Mouse (Mus musculus) megakaryocyte-erythroid progenitor cell, adult 5-6 weeks (primary cell): ENCODE measurements around the gene Tex14. TPM values are rescaled to one million over a fixed set of nuclear protein-coding genes. Genes with fewer than 3 reads are reported as not detected.
"Not testable (repeated sequence)": the region's sequence is repeated elsewhere in the genome, so short reads cannot be mapped to it uniquely, and the experiment has no call there.

Source experiments
- ATAC-seq: replicated peaks from 2 replicates; pipeline ENCODE4 v1.8.0; 2016; ENCODE audit warnings: mild to moderate bottlenecking, inconsistent platforms; ENCODE audit not compliant: severe bottlenecking, poor library complexity, low FRiP score, low TSS enrichment
- total RNA-seq, 2 experiments: library from RNA; stranded (forward) in 1 of 2; stranded (reverse) in 1 of 2; fragments of 200-1000, 215-1000 nt in 1 of 2; fragments of >200 nt in 1 of 2; fragmentation: Nextera tagmentation in 1 of 2; gene quantifications; 2 replicates each; pipeline ENCODE4 v1.2.3; 2014 to 2017

The Tex14 gene
- total RNA-seq, 2 experiments from 2014 or later = not detected

DNA sequence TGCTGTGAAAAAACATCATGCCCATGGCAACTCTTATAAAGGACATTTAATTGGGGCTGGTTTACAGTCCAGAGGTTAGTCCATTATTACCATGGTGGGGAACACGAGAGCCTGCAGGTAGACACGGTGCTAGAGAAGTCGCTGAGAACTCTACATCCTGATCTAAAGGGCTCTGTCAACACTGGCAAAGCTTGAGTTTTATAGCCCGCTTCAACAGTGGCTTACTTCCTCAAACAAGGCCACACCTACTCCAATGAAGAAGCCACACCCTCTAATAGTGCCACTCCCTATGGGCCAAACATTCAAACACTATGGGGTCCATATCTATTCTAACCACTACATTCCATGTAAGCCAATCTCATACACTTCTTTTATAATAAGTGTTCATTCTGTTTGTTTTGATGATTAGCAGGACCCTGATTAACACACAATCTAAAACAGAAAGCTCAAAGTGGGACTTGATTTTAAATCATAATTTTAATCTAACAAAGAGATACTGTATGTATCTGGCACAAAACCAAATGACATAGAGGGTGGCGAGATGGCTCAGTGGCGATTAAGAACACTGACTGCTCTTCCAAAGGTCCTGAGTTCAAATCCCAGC lies 61.2 kb downstream of the Tex14 start:
- no peak for ATAC-seq

- no peak for ATAC-seq
These were observed 62.8 kb downstream of the Tex14 start for GRCm38 (mm10) chr11:87467491-87468277.

DNA sequence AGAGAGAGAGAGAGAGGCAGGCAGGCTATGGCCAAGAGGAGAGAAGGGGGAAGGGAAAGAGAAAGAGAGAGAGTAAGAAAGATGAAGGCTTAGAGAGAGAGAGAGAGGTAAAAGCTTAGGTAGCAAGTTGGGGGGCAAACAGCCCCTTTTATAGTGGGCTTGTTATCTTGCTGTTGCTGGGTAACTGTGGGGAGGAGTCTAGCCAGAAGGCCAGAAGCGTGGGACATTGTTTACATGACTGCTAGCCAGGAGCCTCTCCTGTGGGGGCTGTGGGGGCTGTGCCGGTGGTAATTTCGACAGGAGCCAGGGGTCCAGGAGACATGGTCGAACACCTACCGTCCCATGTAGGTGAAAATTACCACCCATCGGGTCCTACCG lies 63.4 kb downstream of the Tex14 start:
- no peak for ATAC-seq

DNA sequence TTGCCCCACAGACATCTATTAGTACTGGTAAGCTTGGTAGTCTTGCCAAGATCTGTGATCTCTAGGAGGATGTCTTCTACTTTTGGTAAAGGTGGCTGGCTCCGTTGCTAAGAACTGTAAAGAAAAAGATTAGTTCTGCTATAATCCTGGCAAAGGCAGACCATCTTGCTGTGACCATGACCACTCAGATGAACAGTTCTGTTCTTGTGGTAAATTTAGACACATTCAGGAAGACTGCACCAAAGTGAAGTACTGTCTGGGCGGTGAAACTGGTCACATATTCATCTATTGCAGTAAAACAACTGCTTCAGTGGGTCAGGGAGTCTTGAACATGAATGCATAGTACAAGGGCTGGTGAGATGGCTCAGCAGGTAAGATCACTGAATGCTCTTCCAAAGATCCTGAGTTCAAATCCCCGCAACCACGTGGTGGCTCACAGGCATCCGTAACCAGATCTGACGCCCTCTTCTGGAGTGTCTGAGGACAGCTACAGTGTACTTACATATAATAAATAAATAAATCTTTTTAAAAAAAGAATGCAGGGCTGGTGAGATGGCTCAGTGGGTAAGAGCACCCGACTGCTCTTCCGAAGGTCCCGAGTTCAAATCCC lies 63.9 kb downstream of the Tex14 start:
- ATAC-seq = no peak

GRCm38 (mm10) chr11:87470807-87471698 lies 66.2 kb downstream of the Tex14 start:
- peak; percentile 95 for ATAC-seq

- ATAC-seq = not testable (repeated sequence)
These were observed 66.8 kb downstream of the Tex14 start for GRCm38 (mm10) chr11:87471699-87471997.

GRCm38 (mm10) chr11:87472058-87472457 lies 67.2 kb downstream of the Tex14 start:
- ATAC-seq = peak; percentile 57

DNA sequence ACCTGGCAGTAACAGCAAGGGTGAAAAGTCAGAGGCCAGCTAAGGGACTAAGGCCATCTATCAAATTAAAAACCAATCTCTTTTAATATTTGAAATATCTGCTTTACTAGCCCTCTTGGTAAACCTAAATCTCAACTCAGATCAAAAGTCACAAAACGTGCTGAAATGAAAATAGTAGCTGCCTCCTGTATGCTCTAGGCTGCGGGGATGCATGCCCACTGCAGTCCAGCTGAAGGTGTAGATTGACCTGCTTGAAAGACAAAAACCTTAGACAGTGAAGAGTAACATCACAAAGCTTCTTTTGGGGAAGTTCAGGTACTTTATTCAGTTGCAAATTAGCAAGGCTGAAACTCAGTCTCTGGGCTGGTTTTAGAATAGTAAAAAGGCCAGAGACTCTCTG lies 74.3 kb downstream of the Tex14 start:
- ATAC-seq = not testable (repeated sequence)

- no peak for ATAC-seq
These were observed 79.0 kb downstream of the Tex14 start for GRCm38 (mm10) chr11:87483796-87484326.

GRCm38 (mm10) chr11:87488948-87489347 lies 84.1 kb downstream of the Tex14 start:
- ATAC-seq = no peak

GRCm38 (mm10) chr11:87504690-87505214 lies 99.9 kb downstream of the Tex14 start:
- no peak for ATAC-seq

DNA sequence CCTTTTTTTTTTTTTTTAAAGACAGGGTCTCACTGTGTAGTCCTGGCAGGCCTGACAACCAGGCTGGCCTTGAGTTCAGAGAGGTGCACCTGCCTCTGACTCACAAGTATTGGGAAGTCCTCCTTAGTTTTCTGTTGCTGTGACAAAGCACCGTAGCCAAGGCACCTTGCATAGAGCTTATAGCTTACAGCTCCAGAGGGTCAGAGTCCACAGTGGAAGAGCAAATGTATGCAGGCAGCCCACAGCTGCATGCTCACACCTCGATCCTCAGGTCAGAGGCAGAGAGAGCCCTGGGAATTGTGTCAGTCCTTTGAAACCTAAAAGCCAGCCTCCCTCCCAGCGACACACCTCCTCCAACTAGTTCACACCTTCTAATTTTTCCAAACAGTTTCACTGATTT lies 101.6 kb downstream of the Tex14 start:
- ATAC-seq = no peak

DNA sequence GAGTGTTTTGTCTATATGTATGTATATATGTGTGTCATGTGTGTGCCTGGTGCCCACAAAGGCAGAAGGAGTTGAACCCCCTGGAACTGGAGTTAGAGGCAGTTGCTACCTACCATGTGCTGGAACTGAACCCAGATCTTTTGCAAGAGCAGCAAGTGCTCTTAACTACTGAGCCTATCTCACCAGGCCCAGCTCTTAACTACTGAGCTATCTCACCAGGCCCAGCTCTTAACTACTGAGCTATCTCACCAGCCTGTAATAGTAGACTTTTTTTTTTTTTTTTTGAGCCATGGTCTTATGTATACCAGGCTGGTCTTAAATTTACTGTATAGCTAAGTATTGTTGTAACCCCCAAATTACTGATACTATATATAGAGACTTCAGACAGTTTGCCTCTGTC lies 102.2 kb downstream of the Tex14 start:
- peak; percentile 86 for ATAC-seq

DNA sequence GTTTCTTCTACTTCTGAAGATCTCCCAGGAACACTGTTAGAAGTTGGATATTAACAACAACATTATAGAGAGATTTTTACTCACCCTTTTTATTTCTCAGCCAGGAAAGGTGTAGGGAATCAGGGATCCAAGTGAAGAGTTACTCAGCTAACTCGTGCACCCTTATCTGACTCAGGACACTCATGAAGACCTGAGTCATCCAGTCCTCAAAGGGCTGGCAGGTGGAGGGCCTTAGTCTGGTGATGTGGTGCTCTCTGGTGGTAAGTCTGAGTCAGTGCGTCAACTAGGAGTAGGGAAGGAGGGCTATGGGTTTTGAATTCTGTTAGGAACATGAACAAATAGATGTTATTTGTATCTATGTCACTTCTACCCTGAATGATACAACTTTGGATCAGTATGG lies 114.4 kb downstream of the Tex14 start:
- peak; percentile 97 for ATAC-seq

DNA sequence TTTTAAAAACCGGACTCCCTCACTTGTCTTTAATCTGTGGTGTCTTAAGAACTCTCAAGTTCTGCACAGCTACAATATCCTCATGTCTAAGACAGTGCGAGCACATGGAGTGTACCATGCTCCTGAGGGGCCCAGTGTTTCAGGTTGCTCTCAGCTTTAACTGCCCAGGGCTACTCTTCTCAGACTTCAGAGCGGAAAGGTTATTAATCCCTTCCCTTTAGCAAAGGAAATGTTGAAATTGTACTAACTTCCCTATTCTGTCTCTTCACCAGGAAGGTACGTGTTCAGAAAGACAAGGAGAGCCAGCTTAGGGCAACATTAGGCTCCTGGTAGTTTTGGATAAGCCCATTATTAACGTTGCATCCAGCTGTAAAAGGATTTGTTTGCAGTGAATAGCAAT lies 118.6 kb downstream of the Tex14 start:
- no peak for ATAC-seq

GRCm38 (mm10) chr11:87523967-87524366 lies 119.1 kb downstream of the Tex14 start:
- ATAC-seq = peak; percentile 68

DNA sequence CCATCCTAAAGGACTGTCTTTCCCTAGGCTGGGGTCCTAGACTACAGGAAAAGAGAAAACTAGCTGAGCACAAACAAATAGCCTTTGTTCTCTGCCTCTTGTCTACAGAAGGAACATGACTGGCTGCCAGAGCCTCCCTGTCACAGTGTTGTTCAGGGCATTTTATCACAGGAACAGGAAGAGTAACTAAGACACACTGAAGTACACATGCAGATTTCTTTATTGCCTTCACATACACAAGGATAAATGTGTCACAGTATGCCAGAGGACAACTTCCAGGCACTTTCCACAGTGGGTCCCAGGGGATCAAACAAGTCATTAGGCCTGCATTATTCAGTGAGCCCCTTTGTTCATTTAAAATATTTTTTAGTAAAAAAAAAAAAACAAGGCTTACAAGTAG lies 119.9 kb downstream of the Tex14 start:
- ATAC-seq = no peak

GRCm38 (mm10) chr11:87527364-87527763 lies 122.5 kb downstream of the Tex14 start:
- ATAC-seq = no peak

GRCm38 (mm10) chr11:87527990-87528389 lies 123.1 kb downstream of the Tex14 start:
- 0 out of 2 replicates have a peak, but pooled peaks have one; percentile 67 for ATAC-seq
